Mouse (Mus musculus) embryo, embryonic 11 days (tissue): ENCODE measurements around the gene Ccnb2.
A peak's percentile ranks its signal among the peaks of the same experiment; 100 is the strongest.
"Not testable (repeated sequence)": the region's sequence is repeated elsewhere in the genome, so short reads cannot be mapped to it uniquely, and the experiment has no call there.

ENCODE experiments used
- DNase-seq: peaks from one replicate; pipeline ENCODE4 v3.0.0-alpha.2; 2015

The Ccnb2 gene

GRCm38 (mm10) chr9:70421257-70422056 lies at the start of gene Ccnb2:
TSS of gene Ccnb2 (minus strand) at chr9:70421547.
- peak; percentile 98 for DNase-seq

GRCm38 (mm10) chr9:70463091-70463490 lies 41.7 kb upstream of the Ccnb2 start:
- DNase-seq: not testable (repeated sequence)

DNA sequence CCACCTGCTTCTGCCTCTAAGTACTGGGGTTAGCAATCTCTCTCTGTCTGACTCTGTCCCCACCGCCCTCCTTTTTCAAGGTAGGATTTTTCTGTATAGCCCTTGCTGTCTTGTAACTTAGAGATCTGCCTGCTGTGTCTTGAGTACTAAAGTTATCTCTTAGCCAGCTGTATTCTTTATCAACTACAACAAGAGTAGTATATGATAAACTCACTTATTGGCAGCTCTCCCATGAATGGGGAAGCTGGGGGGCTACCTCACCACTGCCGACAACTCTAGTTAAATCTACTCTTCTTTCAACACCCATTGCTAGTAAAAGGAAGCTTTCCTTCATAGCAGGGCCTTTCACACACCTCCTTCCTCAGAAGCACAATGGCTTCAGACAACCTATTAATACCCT lies 31.0 kb upstream of the Ccnb2 start:
- DNase-seq: no peak

- no peak for DNase-seq
These were observed 27.7 kb upstream of the Ccnb2 start for GRCm38 (mm10) chr9:70449072-70449471.

- no peak for DNase-seq
These were observed 18.6 kb upstream of the Ccnb2 start for GRCm38 (mm10) chr9:70439959-70440358.

DNA sequence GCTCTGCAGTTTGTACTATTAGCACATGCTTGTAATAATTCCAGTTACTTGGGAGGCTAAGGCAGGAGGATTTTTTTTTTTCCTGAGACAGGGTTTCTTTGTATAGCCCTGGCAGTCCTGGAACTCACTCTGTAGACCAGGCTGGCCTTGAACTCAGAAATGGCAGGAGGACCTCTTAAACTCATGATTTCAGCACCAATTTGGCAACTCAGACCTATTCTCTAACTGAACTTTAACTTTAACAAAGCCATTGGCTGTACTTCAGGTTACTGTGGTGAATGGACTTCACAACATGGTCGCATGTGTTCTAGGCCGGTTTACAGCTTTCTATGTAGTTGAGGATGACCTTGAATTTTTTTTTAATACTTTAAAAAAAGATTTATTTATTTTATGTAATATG lies 1.3 kb upstream of the Ccnb2 start:
- DNase-seq: no peak

DNA sequence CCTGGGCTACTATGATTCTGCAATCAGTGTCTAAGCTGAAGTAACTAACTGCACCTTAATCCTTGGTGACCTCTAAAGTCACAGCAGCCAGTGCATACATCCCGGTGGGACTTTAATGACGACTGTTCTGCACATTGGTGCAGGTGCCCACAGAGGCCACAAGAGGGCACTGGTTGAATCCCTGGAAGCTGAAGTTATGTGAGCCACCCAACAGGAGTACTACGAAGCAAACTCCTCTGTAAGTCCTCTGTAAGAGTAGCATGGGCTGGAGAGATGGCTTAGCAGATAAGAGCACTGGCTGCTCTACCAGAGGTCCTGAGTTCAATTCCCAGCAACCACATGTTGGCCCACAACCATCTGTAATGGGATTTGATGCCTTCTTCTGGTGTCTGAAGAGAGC lies 4.9 kb downstream of the Ccnb2 start:
- peak; percentile 16 for DNase-seq

GRCm38 (mm10) chr9:70413038-70413437 lies 8.3 kb downstream of the Ccnb2 start:
- no peak for DNase-seq

- no peak for DNase-seq
These were observed 10.7 kb downstream of the Ccnb2 start for GRCm38 (mm10) chr9:70410668-70411067.

DNA sequence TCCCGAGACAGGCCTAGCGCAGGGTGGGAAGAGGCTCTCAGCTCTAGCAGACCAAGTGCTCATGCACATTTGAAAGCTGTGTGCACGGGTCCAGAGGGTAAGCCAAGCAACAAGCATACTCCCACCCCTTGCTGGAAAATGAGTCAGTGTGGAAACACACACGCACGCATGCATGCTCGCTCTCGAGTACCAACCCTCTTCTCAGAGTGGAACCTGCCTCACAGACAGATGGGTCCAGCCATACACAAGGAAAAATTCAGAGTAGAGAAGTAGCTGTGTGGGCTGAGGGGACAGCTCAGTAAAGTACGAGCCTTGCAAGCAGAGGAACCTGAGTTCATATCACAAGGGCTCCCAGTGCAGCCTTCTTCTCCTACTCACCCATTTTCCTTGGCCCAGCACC lies 11.6 kb downstream of the Ccnb2 start:
- DNase-seq: no peak

DNA sequence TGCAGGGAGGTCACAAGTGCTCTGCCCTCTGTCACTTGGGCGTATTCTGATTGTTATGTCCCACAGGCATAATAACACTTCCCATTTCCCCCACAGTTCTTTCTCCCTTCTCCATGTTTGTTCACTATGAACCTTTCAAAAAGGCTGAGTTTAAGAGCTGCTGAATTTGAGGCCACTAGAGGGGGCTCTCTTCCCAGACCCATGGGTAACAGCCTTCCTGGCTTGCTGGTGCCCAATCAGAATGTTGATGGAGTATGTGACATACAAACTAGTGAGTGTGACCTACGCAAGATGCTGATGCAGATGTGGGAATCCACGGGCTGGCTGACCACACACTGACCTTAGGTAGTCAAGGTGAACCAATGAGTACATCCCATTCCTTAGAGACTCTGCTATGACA lies 12.6 kb downstream of the Ccnb2 start:
- no peak for DNase-seq

- DNase-seq: no peak
These were observed 14.8 kb downstream of the Ccnb2 start for GRCm38 (mm10) chr9:70406596-70406995.

DNA sequence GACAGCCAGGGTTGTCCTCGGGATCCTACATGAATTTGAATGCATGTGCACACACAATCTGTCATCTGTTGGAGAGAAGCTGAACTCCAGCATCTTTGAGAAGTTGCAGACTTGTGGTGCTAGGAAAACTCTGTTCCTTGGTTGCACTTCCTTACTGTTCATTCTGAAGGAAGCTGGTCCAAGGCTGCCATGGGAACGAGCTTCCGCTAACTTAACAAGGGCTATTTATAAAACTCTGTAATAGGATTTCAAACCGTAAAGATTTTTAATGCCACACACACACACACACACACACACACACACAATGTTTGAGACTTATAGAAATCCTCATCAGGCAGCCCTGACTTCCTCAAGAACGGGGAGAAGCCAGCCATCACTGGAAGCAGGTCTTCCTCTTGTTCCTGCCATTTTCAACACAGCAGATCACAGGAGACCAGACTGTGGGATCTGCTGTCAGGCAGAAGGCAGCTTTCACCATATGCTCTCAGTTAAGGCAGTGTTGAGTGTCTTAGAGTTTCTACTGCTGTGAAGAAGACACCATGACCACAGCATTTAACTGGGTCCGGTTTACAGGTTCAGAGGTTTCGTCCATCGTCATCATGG lies 19.3 kb downstream of the Ccnb2 start:
- no peak for DNase-seq

DNA sequence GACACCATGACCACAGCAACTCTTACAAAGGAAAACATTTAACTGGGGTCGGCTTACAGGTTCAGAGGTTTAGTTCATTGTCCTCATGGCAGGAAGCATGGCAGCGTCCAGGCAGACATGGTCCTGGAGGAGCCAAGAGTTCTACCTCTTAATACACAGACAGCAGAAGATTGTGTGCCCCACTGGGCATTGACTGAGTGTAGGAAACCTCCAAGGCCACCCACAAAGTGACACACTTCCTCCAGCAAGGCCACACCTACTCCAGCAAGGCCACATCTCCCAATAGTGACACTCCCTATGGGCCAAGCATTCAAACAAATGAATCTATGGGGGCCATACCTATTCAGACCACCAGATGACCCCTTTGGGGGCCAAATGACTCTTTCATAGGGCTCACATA lies 25.3 kb downstream of the Ccnb2 start:
- no peak for DNase-seq

DNA sequence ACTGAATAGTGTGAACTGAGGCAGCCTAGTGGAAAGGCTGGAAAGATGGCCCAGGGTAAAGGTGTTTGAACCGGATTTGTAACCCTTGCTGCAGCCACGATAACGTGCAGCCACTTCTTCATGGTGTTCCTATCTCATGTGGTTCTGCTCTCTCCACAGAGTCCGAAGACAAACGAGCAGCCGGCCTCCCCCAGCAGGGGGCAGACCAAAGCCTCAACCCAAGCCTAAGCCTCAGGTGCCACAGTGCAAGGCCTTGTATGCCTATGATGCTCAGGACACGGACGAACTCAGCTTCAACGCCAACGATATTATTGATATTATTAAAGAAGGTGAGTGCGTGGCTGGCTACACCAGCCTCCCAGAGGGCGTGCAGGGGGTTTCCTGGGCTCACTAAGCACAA lies 25.7 kb downstream of the Ccnb2 start:
- DNase-seq: peak; percentile 14

- DNase-seq: peak; percentile 78
These were observed 28.8 kb downstream of the Ccnb2 start for GRCm38 (mm10) chr9:70392563-70392907.

DNA sequence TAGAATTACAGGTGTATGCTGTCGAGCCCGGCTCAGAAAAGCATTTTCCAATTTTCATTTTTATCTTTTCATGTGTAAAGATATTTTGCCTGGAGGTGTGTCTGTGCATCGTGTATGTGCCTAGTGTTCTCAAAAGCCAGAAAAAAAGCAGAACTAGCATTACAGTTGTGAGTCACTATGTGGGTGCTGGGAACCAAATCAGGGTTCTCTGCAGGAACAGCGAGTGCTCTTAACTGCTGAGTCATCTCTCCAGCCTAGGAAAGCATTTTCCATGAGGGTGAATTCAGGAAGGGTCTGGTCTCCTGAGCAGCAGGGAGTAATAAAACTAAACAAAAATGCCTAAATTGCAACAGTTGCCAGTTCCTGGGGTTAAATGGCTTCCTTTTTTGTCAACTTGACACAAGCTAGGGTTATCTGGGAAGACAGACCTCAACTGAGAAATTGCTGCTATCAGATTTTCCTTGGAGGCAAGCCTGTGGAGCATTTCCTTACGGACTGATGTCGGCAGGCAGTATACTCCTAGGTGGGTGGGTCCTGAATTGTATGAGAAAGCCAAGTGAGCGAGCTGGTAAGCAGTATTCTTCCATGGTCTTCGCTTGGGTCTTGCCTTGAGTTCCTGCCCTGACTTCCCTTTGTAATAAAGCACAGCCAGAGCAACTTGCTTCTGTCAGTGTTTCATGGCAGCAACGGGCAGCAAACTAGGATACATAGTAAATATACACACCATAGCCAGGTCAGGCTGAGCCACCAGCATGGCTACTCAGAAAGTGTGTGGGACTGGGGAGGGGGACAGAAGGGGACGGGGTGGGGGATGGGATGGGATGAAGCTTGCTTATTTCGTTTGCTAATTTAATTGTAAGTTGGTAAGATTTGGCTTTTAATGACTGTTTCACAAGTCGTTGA lies 29.4 kb downstream of the Ccnb2 start:
- no peak for DNase-seq

DNA sequence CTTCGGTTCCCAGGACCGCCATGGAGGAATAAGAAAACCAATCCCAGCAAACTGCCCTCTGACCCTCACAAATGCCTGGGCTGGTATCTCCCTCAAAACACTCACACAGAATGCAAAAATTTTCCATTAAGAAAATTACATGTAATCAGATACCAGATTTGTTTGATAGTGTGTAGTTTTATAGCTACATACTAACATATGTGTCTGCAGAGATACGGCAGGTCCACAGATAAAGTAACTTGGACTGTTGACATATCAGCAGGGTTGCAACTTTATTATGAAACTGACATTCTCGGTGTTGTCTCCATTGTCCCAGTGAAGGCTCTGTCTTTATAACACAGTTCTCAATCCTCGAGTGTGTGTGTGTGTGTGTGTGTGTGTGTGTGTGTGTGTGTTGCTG lies 30.3 kb downstream of the Ccnb2 start:
- DNase-seq: no peak

- no peak for DNase-seq
These were observed 31.8 kb downstream of the Ccnb2 start for GRCm38 (mm10) chr9:70389548-70389947.

DNA sequence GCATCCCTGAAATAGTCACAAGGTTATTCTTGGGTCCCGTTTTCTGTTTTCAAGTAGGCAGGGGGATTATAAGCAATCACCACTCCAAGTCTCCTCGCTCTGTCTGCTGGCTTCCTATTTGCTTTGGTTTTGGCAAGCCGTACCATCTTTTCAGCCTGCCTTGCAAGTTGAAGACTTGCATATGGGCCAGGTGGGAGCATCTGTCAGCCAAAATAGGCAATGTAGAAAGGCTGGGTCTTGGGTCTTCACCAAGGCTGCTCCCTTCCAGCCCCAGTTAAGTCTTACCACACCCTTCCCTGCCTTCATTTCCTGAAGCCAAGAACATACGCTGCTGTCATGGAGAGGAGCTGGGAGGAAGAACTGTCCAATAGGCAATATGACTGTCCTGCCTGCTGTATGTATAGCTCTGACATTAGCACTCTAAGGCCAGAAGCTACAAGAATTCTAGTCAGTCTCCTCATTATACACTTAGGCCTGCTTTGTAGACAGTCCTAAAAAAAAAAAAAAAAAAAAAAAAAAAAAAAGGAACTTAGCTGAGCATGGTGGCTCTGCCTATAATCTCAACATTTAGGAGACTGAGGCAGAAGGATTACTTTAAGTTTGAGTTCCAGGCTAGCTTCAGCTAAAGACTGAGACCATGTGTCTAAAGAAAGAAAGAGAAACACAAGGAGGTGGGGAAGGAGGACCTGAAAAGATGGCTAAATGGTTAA lies 33.8 kb downstream of the Ccnb2 start:
- no peak for DNase-seq

GRCm38 (mm10) chr9:70384958-70385728 lies 36.2 kb downstream of the Ccnb2 start:
- DNase-seq: no peak

GRCm38 (mm10) chr9:70384494-70384893 lies 36.9 kb downstream of the Ccnb2 start:
- DNase-seq: no peak
